Mouse (Mus musculus) ES-Bruce4 (cell line): ENCODE results near the gene Rab13. TPM values are rescaled to one million over a fixed set of nuclear protein-coding genes. Genes with fewer than 3 reads are reported as not detected.
A peak's percentile ranks its signal among the peaks of the same experiment; 100 is the strongest.

Experiments
- H3K27ac ChIP-seq: 2 replicates; pipeline ENCODE4 v1.5.1; 2012; ENCODE audit warnings: low read length, inconsistent platforms; ENCODE audit not compliant: insufficient read depth
- H3K27me3 ChIP-seq: 2 replicates; pipeline ENCODE4 v1.6.1; 2012; ENCODE audit warnings: mild to moderate bottlenecking, low read length, inconsistent platforms; ENCODE audit not compliant: control insufficient read depth, poor library complexity, insufficient read depth, severe bottlenecking
- H3K36me3 ChIP-seq: 2 replicates; pipeline ENCODE4 v1.6.1; 2012; ENCODE audit warnings: inconsistent platforms, mild to moderate bottlenecking, low read length, moderate library complexity; ENCODE audit not compliant: control insufficient read depth, poor library complexity, insufficient read depth, severe bottlenecking
- H3K4me1 ChIP-seq: one replicate; pipeline ENCODE4 v1.8.1; 2011; ENCODE audit warnings: low read length; ENCODE audit not compliant: control insufficient read depth, insufficient read depth
- H3K4me3 ChIP-seq: 2 replicates; pipeline ENCODE4 v1.5.1; 2011; ENCODE audit warnings: low read depth, mild to moderate bottlenecking, low read length
- H3K9ac ChIP-seq: 2 replicates; pipeline ENCODE4 v1.6.1; 2012; ENCODE audit warnings: low read depth, mild to moderate bottlenecking, inconsistent platforms; ENCODE audit not compliant: poor library complexity, severe bottlenecking
- H3K9me3 ChIP-seq: replicated peaks from 2 replicates; pipeline ENCODE4 v1.6.1; 2012; ENCODE audit warnings: mild to moderate bottlenecking, low read length, inconsistent platforms; ENCODE audit not compliant: control insufficient read depth, poor library complexity, insufficient read depth, severe bottlenecking
- CTCF ChIP-seq: IDR thresholded peaks from one replicate; pipeline ENCODE4 v1.8.1; 2011; ENCODE audit warnings: low read depth, low read length
- EP300 ChIP-seq: IDR thresholded peaks from 2 replicates; pipeline ENCODE4 v1.6.1; 2011; ENCODE audit warnings: low read depth, low read length; ENCODE audit not compliant: insufficient read depth
- POLR2A ChIP-seq: IDR thresholded peaks from one replicate; pipeline ENCODE4 v1.8.1; 2011; ENCODE audit warnings: low read length; ENCODE audit not compliant: insufficient read depth
- polyA plus RNA-seq: library from polyadenylated mRNA; stranded (reverse); fragments of >200 nt; gene quantifications from 2 replicates; pipeline ENCODE4 v1.2.4, GENCODE M21; 2011; ENCODE audit warnings: low read depth; ENCODE audit not compliant: missing spikeins, insufficient read depth, insufficient read length

The Rab13 gene
- polyA plus RNA-seq, 1 experiment = 12.4 TPM

DNA sequence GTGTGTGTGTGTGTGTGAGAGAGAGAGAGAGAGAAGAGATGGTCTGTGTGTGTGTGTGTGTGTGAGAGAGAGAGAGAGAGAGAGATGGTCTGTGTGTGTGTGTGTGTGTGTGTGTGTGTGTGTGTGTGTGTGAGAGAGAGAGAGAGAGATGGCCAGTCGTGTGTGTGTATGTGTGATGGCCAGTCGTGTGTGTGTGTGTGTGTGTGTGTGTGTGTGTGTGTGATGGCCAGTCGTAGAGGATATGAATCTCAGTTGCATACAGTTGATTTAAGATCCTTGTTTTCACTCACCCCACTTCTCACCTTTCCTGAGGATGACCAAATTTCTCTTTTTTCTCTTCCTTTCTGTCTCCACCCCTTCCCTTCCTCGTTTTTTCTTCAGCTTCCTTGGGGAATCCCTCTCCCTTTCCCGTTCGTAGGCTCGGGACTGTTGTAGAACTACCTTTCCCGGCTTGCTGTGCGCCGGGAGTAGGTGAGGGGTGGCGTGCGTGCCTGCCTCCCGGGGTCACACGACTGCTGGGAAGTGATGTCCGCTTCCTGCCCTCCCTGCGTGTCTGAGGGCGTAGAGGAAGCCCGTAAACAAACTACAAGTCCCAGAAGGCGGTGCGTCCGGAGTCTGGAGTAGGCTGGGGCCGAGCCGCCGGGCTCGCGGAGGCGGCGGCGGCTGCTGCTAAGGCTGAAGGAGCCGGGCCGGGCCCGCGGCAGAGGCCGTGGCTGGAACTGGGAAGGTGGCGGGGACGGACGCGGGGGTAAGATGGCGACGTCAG, 40.3 kb downstream of the Rab13 start, which contains the start of gene Crtc2:
Crtc2 (plus strand) TSS at position 511 of the 766 bp plus-strand sequence.
- H3K4me3 ChIP-seq = peak within 1 kb of the TSS; percentile 90
- H3K9ac ChIP-seq = peak within 1 kb of the TSS; percentile 73
- TF ChIP-seq EP300 = no peak
- no peak for TF ChIP-seq CTCF
- TF ChIP-seq POLR2A = no peak
- no peaks in the 10 kb centered on the region for H3K9me3 ChIP-seq
- H3K4me1 ChIP-seq = no peaks in the 10 kb centered on the region
- 0 out of 2 replicates have a peak within 1 kb of the TSS, but pooled peaks have one; percentile 12 for H3K27ac ChIP-seq
- H3K27me3 ChIP-seq = no peaks in the 10 kb centered on the region
- peaks cover 14% of the 10 kb centered on the region for H3K36me3 ChIP-seq

DNA sequence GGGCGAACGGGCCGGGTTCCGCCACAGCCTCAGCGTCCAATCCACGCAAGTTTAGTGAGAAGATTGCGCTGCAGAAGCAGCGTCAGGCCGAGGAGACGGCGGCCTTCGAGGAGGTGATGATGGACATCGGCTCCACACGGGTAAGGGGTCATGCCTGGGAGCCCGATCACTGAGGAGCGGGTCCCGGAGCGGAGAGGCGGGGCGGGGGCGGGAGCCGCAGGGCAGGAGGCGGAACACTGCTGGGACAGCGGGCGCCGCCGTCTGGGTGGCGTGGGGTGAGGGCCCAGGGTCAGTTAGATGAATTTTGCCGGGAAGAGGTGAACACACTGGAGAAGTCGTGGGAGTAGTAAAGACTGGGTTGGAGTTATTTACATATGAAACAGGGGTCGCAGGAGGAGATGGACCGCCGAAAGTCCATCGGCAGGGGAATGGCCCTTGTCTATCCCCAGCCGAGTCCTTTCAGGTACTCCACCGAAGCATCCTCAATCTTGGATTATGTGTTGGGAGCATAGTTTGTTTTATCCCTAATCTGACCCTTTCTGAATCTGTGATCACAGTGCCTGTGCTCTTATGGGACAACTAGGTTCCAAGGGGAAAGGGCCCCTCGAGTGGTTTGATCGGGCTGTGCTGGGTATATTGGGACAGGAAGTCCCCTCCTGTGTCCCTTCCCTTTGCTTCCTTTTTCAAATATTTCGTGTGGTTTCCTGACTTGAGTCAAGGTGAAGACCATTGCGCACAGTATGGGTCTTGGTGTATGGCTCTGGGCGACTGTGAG, 41.1 kb downstream of the Rab13 start:
- Histone ChIP-seq H3K27me3 (no peaks in the 10 kb centered on the region), H3K36me3 (peaks cover 20% of the 10 kb centered on the region), H3K4me3 (peak overlapping the region; percentile 90), H3K27ac (0 out of 2 replicates have a peak overlapping the region, but pooled peaks have one; percentile 12), H3K9ac (peak overlapping the region; percentile 73), H3K9me3 (no peaks in the 10 kb centered on the region), H3K4me1 (no peaks in the 10 kb centered on the region)
- TF ChIP-seq EP300 (no peak), CTCF (no peak), POLR2A (no peak)

DNA sequence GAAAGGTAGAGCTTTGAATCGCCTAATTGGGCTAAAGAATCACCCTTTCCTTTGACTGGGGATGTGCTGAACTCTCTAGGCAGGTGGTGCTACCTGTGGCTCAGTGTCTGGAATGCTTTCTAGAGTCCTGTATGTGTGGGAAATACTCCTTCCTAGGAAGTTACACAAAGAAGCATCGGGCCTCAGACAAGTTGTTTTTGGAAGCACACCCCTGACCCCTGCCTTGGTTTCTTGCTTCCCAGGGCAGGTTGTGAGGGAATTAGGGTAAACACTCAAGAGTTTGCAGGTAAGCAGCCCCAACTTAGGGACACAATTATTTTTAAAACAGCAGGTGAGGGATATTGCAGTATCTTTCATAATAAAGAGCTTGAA, 41.7 kb downstream of the Rab13 start:
- Histone ChIP-seq H3K4me3 (peak overlapping the region; percentile 90), H3K36me3 (peaks cover 23% of the 10 kb centered on the region), H3K27ac (0 out of 2 replicates have a peak overlapping the region, but pooled peaks have one; percentile 12), H3K9me3 (no peaks in the 10 kb centered on the region), H3K4me1 (no peaks in the 10 kb centered on the region), H3K27me3 (no peaks in the 10 kb centered on the region), H3K9ac (peak overlapping the region; percentile 73)
- no peak for TF ChIP-seq EP300
- TF ChIP-seq CTCF = no peak
- no peak for TF ChIP-seq POLR2A

DNA sequence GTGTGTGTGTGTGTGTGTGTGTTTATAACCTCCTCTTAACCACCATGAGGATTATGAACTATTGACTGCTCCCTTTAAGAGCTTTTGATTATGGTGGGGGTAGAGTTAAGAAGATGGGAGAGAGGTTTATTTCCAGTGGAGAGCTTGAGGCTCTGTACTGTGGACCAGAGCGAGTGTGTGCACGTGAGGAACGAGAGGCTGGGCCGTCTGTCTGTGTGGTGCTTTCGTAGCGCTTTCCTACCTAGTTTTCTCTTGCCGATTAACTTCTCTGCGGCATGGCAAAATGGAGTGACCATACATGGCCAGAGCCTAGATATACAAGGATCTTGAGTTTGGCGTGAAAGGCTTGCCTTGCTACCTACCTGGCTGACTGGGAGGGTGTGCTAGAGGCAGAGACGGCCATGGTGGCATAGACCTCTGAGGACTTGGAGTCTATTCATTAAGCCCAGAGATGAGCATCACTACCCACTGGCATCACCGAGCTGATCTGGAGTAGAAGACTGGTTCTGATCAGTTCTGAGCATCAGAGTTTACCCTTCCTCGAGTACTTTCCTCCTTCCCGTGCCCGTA, 42.4 kb downstream of the Rab13 start:
- no peak overlapping the region for H3K9ac ChIP-seq
- H3K4me3 ChIP-seq = no peak overlapping the region

DNA sequence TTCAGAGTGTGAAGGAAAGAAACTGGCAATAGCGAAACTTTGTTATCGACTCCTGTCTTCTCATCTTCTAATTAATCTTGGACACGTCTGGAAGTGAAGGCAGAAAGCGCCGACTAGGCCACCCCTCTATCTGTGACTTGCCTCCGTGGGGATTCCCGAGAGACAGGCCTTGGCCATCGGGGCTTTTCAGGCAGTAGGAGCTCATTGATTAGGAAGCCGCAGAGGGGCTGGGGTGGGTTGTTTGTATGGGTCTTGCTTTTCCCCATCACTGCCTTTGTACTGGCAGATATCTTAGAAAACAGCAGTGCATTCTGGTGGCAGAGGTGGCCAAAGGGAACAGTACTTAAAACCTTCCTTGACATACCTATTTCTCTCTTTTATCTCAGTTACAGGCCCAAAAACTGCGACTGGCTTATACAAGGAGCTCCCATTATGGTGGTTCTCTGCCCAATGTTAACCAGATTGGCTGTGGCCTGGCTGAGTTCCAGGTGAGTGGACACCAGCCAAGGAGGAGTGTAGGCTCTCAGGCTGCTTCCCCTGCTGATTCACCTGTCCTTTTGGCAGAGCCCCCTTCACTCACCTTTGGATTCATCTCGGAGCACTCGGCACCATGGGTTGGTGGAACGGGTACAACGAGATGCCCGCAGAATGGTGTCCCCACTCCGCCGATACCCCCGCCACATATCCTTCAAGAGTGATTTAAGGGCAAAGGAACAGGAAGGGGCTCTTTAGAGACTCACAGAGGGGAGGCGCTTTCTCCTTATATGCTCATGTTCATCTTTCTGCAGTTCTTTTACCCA, 43.4 kb downstream of the Rab13 start:
- H3K27ac ChIP-seq = no peak overlapping the region
- H3K9ac ChIP-seq = no peak overlapping the region
- no peaks in the 10 kb centered on the region for H3K9me3 ChIP-seq
- no peak overlapping the region for H3K4me3 ChIP-seq
- H3K36me3 ChIP-seq = peaks cover 15% of the 10 kb centered on the region; the same call in 1 of the 2 replicates
- no peaks in the 10 kb centered on the region for H3K27me3 ChIP-seq
- no peaks in the 10 kb centered on the region for H3K4me1 ChIP-seq
- TF ChIP-seq CTCF (no peak), EP300 (no peak), POLR2A (no peak)

More for the DNA sequence above, 42.4 kb downstream of the Rab13 start:
- Histone ChIP-seq H3K9me3 (no peaks in the 10 kb centered on the region), H3K27me3 (no peaks in the 10 kb centered on the region), H3K36me3 (peaks cover 21% of the 10 kb centered on the region), H3K27ac (no peak overlapping the region), H3K4me1 (no peaks in the 10 kb centered on the region)
- TF ChIP-seq EP300 = no peak
- TF ChIP-seq POLR2A = no peak
- TF ChIP-seq CTCF = no peak
